Mouse (Mus musculus): ENCODE data around the gene Smug1.

Gene Smug1

GRCm38 (mm10) chr15:103167042-103167615, at the start of gene Smug1:
Smug1 (minus strand) TSS chr15:103167092.
- DNase-seq (ENCODE audit: low spot score in 2 of 2): no peak

- no peak for DNase-seq (ENCODE audit: low spot score in 2 of 2)
Measured at GRCm38 (mm10) chr15:103216052-103216451, 49.2 kb upstream of the Smug1 start.

GRCm38 (mm10) chr15:103214971-103215907, 48.3 kb upstream of the Smug1 start:
- DNase-seq (ENCODE audit: low spot score in 2 of 2): peak; percentile 94 to 95

- no peak for DNase-seq (ENCODE audit: low spot score in 2 of 2)
Measured at GRCm38 (mm10) chr15:103214149-103214548, 47.3 kb upstream of the Smug1 start.

- DNase-seq (ENCODE audit: low spot score in 2 of 2): peak in 1 of 2 experiments; percentile 22
Measured at GRCm38 (mm10) chr15:103205156-103205555, 38.3 kb upstream of the Smug1 start.

GRCm38 (mm10) chr15:103202088-103202793, 35.3 kb upstream of the Smug1 start:
- DNase-seq (ENCODE audit: low spot score in 2 of 2): no peak

GRCm38 (mm10) chr15:103197785-103198184, 30.9 kb upstream of the Smug1 start:
- no peak for DNase-seq (ENCODE audit: low spot score in 2 of 2)

- DNase-seq (ENCODE audit: low spot score in 2 of 2): no peak
Measured at GRCm38 (mm10) chr15:103196835-103197234, 29.9 kb upstream of the Smug1 start.

- DNase-seq (ENCODE audit: low spot score in 2 of 2): no peak
Measured at GRCm38 (mm10) chr15:103193606-103194005, 26.7 kb upstream of the Smug1 start.

GRCm38 (mm10) chr15:103190531-103191462, 23.9 kb upstream of the Smug1 start:
- peak in 1 of 2 experiments; percentile 25 for DNase-seq (ENCODE audit: low spot score in 2 of 2)

GRCm38 (mm10) chr15:103190083-103190482, 23.2 kb upstream of the Smug1 start:
- no peak for DNase-seq (ENCODE audit: low spot score in 2 of 2)

- no peak for DNase-seq (ENCODE audit: low spot score in 2 of 2)
Measured at GRCm38 (mm10) chr15:103187803-103188202, 20.9 kb upstream of the Smug1 start.

- no peak for DNase-seq (ENCODE audit: low spot score in 2 of 2)
Measured at GRCm38 (mm10) chr15:103185462-103186198, 18.7 kb upstream of the Smug1 start.

GRCm38 (mm10) chr15:103183651-103184610, 17.0 kb upstream of the Smug1 start:
- DNase-seq (ENCODE audit: low spot score in 2 of 2): no peak

GRCm38 (mm10) chr15:103183135-103183534, 16.2 kb upstream of the Smug1 start:
- DNase-seq (ENCODE audit: low spot score in 2 of 2): peak in 1 of 2 experiments; percentile 61

GRCm38 (mm10) chr15:103182166-103182790, 15.4 kb upstream of the Smug1 start:
- peak; percentile 59 to 95 for DNase-seq (ENCODE audit: low spot score in 2 of 2)

- no peak for DNase-seq (ENCODE audit: low spot score in 2 of 2)
Measured at GRCm38 (mm10) chr15:103180406-103180805, 13.5 kb upstream of the Smug1 start.

- no peak for DNase-seq (ENCODE audit: low spot score in 2 of 2)
Measured at GRCm38 (mm10) chr15:103178767-103179166, 11.9 kb upstream of the Smug1 start.

- DNase-seq (ENCODE audit: low spot score in 2 of 2): peak in 1 of 2 experiments; percentile 62
Measured at GRCm38 (mm10) chr15:103178137-103178536, 11.2 kb upstream of the Smug1 start.

Data from thymus, postnatal 10 days (tissue).